Mouse (Mus musculus): Measurements from ENCODE around the gene Reep6.

Gene Reep6

DNA sequence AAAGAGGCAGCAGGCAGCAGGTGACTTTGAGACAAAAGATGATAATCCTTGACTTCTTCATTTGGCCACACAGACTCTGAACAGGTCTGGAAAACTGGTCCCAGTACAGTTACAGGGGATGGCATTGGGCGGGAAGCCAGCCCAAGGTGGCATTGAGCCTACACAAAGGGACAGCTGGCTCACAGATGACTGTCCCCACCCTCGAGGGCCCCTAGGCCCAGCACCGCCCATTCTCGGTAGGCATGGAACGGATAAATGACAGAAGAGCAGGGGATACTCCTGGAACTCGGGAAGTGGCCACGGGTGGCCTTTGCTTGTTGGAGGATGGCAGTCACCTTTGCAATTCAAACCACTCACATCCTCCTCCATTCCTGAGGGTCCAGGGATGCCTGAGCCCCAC is 55.6 kb downstream of the Reep6 start:
- DNase-seq (ENCODE audit: low read depth, low spot score): no peak

All from forelimb bud, embryonic 11.5 days (tissue).